Mouse (Mus musculus): ENCODE results near the gene Ankib1. TPM values are rescaled to one million over a fixed set of nuclear protein-coding genes. Genes with fewer than 3 reads are reported as not detected.

Gene Ankib1
- polyA plus RNA-seq (2012; rRNA removed; ENCODE audit: low replicate concordance) = 2.8 and 4.7 TPM in 2 replicates

DNA sequence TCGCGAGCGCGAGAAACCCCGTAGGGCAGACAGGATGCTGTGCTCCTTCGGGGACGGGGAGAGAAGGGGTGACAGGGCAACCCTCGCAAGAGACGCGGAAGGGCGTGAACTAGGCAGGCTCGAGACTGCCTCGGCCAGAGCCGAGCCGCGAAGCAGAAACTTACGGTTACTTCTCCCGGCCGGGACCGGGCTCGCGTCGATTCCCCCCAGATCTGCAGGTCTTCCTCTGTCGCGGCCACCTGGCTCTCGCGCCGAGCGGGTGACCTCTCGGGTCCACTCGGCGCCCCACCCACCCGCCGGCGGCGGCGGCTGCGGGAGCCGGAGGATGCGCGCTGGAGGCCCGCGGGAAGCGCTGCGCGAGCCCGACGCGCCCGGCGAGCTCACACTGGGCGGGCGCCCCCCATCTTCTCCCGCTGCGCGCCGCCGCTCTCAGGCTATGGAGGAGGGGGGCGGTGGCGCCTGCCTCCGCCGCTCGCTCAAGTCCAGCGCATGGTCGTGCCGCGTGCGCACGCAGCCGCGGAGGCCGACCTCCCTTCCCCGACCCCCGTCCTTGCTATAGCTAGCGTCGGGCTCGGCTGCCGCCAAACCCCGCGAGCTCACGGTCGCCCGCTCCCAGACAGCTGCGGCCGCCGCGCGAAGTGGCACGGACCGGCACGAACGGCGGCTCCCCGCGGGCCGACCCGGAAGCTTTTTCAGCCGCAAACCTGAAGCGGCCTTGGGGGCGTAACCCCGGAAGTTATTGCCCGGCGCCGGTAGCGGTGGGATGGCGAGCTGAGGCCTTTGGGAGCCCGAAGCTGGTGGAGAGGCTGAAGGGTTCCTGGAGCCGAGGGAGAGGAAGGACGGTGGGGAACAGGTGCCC is at the start of gene Ankib1, which contains the start of gene Krit1:
TSS of gene Ankib1 (minus strand) at position 493 of the 859 bp plus-strand sequence.
TSS of gene Krit1 (plus strand) at position 752 of the 859 bp plus-strand sequence.

DNA sequence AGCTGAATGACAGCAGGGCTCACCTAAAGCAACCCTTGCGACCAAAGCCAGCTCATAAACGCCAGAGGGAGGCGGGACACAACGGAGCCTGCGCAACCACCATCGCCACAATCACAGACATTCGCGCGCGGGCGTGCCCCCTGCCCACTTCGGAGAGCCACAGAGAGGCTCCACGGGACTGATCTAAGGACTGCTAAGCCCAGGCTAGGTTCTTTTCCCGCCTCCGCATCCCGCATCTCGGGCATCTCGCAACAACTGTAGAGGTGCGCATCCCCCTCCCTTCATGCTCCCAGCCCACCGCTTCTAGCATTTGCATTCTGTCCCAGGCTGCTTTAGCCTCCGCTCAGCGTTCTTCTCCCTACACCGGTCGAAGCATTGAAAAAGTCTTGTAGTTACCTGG is 42.3 kb upstream of the Ankib1 start, which contains the start of gene Lrrd1:
TSS of gene Lrrd1 (plus strand) at position 148 of the 400 bp plus-strand sequence.

GRCm38 (mm10) chr5:3657085-3657484 is 145.6 kb downstream of the Ankib1 start, which contains the start of gene Gatad1:
Gene Gatad1, minus strand, starts transcription at chr5:3657185.

GRCm38 (mm10) chr5:3650881-3651280 is 151.8 kb downstream of the Ankib1 start, which contains the start of gene Tmbim7:
Gene Tmbim7, plus strand, starts transcription at chr5:3651181.

Other genes with a start within 250 kb of the Ankib1 start
- 0.18 and 1.1 TPM in 2 replicates for gene 1700109H08Rik, start 231.4 kb downstream of the Ankib1 start, polyA plus RNA-seq (2012; rRNA removed; ENCODE audit: low replicate concordance)
- 3.3 and 4.6 TPM in 2 replicates for gene Pex1, start 206.9 kb downstream of the Ankib1 start, polyA plus RNA-seq (2012; rRNA removed; ENCODE audit: low replicate concordance)
- gene Rbm48, start 206.3 kb downstream of the Ankib1 start, polyA plus RNA-seq (2012; rRNA removed; ENCODE audit: low replicate concordance) = 0.65 and 0.92 TPM in 2 replicates
- gene Tmbim7, start 151.7 kb downstream of the Ankib1 start, polyA plus RNA-seq (2012; rRNA removed; ENCODE audit: low replicate concordance) = not detected in 2 replicates
- 30.7 and 39.6 TPM in 2 replicates for gene Gatad1, start 145.7 kb downstream of the Ankib1 start, polyA plus RNA-seq (2012; rRNA removed; ENCODE audit: low replicate concordance)
- 0.77 and 1.0 TPM in 2 replicates for gene Krit1, start 259 bp upstream of the Ankib1 start, polyA plus RNA-seq (2012; rRNA removed; ENCODE audit: low replicate concordance)
- 0.19 TPM in 1 of 2 replicates, not detected in the other for gene Lrrd1, start 42.2 kb upstream of the Ankib1 start, polyA plus RNA-seq (2012; rRNA removed; ENCODE audit: low replicate concordance)
- gene Mterf1a, start 91.0 kb upstream of the Ankib1 start, polyA plus RNA-seq (2012; rRNA removed; ENCODE audit: low replicate concordance) = 0.19 and 0.48 TPM in 2 replicates
- gene Akap9, start 125.1 kb upstream of the Ankib1 start, polyA plus RNA-seq (2012; rRNA removed; ENCODE audit: low replicate concordance) = 2.6 and 7.3 TPM in 2 replicates